Mouse (Mus musculus): ENCODE data around the gene Olfr351. TPM values are rescaled to one million over a fixed set of nuclear protein-coding genes. Genes with fewer than 3 reads are reported as not detected.

The Olfr351 gene
- not detected for total RNA-seq (2022)

DNA sequence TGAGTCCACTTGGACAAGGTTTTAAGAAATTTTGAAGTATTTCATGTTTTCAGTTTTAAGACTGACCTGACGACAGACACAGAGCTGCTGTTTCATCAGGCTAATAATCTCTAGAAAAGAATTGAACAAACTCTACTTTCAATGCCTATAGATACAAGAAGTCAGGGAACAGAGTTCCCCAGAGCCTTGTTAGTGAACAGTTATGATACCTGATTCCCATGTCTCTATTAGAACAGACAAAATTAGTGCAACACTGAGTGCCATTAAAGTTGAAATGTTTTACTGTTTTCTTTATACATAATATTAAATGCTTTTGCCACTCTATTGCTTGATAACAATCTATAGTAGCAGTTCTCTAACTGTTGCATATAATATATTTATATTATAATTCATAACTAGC, at the start of gene Olfr351:
Gene Olfr351, minus strand, starts transcription at position 101 of the 400 bp plus-strand sequence.
- no peak for DNase-seq (ENCODE audit: low spot score in 2 of 2)

DNA sequence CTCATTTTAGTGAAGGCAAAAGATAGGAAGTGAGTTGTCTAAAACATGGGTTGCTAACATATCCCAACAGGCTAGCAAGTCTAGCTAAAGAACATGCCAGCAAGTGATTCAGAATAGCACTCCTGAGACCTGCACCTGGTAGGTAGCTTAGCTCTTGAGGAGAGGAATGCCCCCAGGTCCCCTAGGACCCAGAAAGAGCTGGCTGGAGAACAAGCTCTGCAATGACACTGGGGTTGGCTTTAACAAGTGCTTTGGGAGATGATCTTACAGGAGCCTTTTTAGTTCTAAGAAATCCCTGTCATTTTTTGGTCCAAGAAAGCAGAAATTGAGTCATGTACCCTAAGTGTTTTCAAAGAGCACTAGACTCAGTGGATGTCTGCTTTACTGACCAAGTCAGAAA, 42.9 kb upstream of the Olfr351 start, which contains the start of gene Olfr354:
Gene Olfr354, plus strand, starts transcription at position 301 of the 400 bp plus-strand sequence.
- no peak for DNase-seq (ENCODE audit: low spot score in 2 of 2)

DNA sequence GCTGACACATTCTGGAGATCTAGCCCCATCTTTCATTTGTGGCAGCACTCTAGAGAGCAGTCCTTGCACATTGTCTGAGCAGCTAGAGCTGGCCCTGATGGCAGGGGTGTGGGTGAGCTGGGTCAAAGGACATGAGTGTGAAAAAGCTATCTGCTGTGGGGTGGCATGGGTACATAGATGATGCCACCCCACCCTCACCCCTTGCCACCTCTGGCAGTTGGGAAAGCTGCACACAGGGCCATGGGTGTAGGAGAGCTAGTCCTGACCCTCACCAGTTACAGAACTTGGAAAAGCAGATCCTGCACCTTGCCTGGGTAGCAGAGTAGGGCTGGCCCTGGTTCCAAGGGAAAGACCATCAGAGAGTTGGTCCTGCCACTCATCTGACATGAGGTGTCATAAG, 34.7 kb upstream of the Olfr351 start:
- no peak for DNase-seq (ENCODE audit: low spot score in 2 of 2)

DNA sequence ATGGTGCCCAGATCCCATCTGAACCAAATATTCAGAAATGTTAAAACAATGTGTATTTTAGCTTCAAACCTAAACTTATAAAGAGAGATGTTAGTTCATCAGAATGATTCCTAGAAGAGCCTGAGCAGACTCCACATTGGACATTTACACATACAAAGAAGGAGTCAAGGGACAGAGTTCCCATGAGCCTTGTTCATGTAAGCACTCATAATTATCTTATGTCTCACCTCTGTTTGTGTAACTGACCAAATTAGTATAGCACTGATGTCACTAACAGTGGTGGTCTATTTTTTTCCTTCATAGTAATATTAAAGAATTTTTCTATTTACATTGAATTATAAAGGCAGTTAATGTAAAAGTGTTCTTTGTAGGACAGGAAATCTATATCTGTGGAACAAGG, 30.4 kb upstream of the Olfr351 start, which contains the start of gene Olfr353:
Gene Olfr353, minus strand, starts transcription at position 101 of the 400 bp plus-strand sequence.
- no peak for DNase-seq (ENCODE audit: low spot score in 2 of 2)

DNA sequence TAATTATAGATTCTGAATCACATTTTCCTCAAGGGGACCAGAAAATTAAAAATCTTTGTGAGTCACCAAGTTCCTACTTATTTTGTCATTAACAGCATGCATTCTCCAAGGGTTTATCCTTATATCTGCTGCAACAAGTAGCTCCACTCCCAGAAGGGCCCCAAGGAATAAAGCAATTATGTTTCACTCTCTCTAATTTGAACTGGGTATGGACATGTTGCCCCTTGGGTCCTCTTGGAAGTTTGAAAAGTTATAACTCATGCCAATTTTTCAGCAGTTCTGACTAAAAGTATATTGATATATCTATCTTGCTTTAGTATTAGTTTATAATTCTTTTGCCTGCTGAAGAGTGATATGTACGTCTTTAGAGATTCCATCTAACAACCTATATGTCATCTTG, 5.7 kb upstream of the Olfr351 start, which contains the start of gene Olfr352:
Gene Olfr352, plus strand, starts transcription at position 301 of the 400 bp plus-strand sequence.
- no peak for DNase-seq (ENCODE audit: low spot score in 2 of 2)

DNA sequence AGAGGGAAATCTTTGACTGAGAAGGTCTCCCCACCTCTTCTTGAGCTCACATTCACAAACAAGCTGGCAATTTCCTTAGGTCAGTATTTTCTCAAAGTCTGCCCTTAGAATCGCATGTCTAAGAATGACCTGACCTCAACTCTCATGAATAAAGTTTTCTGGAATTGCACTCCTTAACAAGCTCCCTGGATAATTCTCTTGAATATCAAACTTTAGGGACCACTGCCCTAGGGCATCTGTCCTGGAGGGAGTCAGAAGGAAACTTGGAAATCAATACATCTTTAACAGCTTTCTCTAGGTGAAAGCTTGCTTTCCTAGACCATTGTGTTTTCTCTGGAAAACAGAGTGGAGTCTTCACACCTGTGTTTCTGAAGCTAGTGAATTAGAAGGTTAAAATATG, 16.4 kb downstream of the Olfr351 start, which contains the start of gene Olfr350:
Gene Olfr350, plus strand, starts transcription at position 301 of the 400 bp plus-strand sequence.
- DNase-seq (ENCODE audit: low spot score in 2 of 2) = no peak

DNA sequence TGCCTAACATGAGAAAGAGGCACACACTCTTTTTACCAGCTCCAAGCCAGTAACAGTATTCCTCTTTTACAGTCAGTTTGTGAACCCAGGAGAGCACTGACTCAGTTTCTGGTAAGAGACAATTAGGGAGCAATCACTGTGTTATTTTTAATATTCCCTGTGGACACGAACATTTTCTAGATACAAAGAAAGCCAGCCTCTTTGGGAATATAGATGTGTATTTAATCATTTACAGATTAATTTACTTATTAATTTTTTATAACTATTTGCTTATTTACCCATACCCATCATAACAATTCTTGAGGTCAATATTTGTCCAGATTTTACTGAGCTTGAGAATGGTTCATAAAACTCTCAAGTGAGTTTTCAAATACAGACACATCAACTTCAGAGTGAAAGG, 45.5 kb downstream of the Olfr351 start, which contains the start of gene Olfr3:
Gene Olfr3, minus strand, starts transcription at position 101 of the 400 bp plus-strand sequence.
- DNase-seq (ENCODE audit: low spot score in 2 of 2) = no peak

Other genes with a start within 250 kb of the Olfr351 start
- gene Olfr345, start 222.6 kb downstream of the Olfr351 start, total RNA-seq (2022) = not detected
- not detected for gene Olfr346, start 176.9 kb downstream of the Olfr351 start, total RNA-seq (2022)
- gene Olfr347, start 130.8 kb downstream of the Olfr351 start, total RNA-seq (2022) = not detected
- not detected for gene Olfr348, start 78.4 kb downstream of the Olfr351 start, total RNA-seq (2022)
- gene Olfr50, start 72.1 kb downstream of the Olfr351 start, total RNA-seq (2022) = not detected
- gene Olfr3, start 45.6 kb downstream of the Olfr351 start, total RNA-seq (2022) = not detected
- gene Olfr350, start 16.4 kb downstream of the Olfr351 start, total RNA-seq (2022) = not detected
- not detected for gene Olfr352, start 5.8 kb upstream of the Olfr351 start, total RNA-seq (2022)
- gene Olfr353, start 30.3 kb upstream of the Olfr351 start, total RNA-seq (2022) = not detected
- not detected for gene Olfr354, start 43.0 kb upstream of the Olfr351 start, total RNA-seq (2022)
- not detected for gene Olfr355, start 66.2 kb upstream of the Olfr351 start, total RNA-seq (2022)
- gene Olfr356, start 74.5 kb upstream of the Olfr351 start, total RNA-seq (2022) = not detected
- gene Olfr357, start 131.2 kb upstream of the Olfr351 start, total RNA-seq (2022) = not detected
- gene Olfr358, start 146.7 kb upstream of the Olfr351 start, total RNA-seq (2022) = not detected
- not detected for gene Olfr360, start 203.1 kb upstream of the Olfr351 start, total RNA-seq (2022)
- gene Olfr361, start 226.6 kb upstream of the Olfr351 start, total RNA-seq (2022) = not detected